15 mouse cellular contexts compared by ENCODE assay signal in the genomic region with DNA sequence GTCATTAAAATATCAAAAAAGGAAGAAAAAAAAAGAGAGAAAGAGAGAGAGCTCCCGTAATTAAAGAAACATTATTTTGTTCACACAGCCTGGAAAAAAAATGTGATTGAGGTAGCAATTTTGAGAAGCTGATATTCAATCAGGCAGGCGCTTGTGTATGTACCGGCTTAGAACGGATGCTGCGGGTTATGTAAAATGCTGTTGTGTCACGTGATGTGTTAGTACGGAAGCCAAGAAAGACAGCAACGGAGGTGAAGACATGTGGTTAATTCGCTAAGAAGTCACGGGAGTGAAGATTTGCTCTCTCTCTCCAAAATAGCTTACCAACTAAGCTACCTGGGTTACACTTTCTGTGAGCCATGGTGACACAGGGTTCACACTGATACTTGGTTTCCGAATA. TPM values are rescaled to one million over a fixed set of nuclear protein-coding genes. Genes with fewer than 3 reads are reported as not detected.
DNase-seq lines count a peak whose midpoint lies in the region; ATAC-seq and TF ChIP-seq lines count a peak whose summit lies in the region.
"Had no signal": no experiment of that assay in that cellular context is flagged by ENCODE, and none has a peak within 500 bp of the region (broad histone marks: within the 10 kb centered on the region; RNA-seq: fewer than 3 reads in every experiment).

No protein-coding gene starts in this region.

- no peak overlapping the region for H3K9ac ChIP-seq in stomach, postnatal 0 days (ENCODE audit: low read length)
- H3K9ac ChIP-seq: heart, embryonic 12.5 days; limb, embryonic 15.5 days; lung, embryonic 14.5 days had no signal

- ATAC-seq in frontal cortex, adult (ENCODE audit: low TSS enrichment), result peak; percentile 83
- ATAC-seq in stomach, postnatal 0 days (ENCODE audit: low FRiP score, low TSS enrichment), result no peak

- 87% methylated on average over 11 of the region's 11 CpGs for WGBS in stomach, postnatal 0 days

- no peak for TF ChIP-seq EP300 in stomach, postnatal 0 days (optimal IDR thresholded peaks at IDR 0.05)

- TF ChIP-seq CTCF in stomach, postnatal 0 days (IDR thresholded peaks at IDR 0.05; ENCODE audit: low read depth), result no peak

- H3K4me1 ChIP-seq in stomach, postnatal 0 days (replicated peaks; ENCODE audit: control insufficient read depth, insufficient read depth), result no peaks in the 10 kb centered on the region

- H3K27ac ChIP-seq in stomach, postnatal 0 days (replicated peaks), result no peak overlapping the region
- H3K27ac ChIP-seq: limb, embryonic 15.5 days had no signal

- no peak overlapping the region for H3K4me2 ChIP-seq in stomach, postnatal 0 days (replicated peaks; ENCODE audit: low read depth)
- H3K4me2 ChIP-seq: heart, embryonic 12.5 days; limb, embryonic 15.5 days; lung, embryonic 14.5 days had no signal

- DNase-seq in frontal cortex, postnatal 25 days (ENCODE audit: low spot score in 2 of 2), result no peak
- peak; percentile 10 to 12 for DNase-seq in layer of hippocampus, adult 8-10 months (ENCODE audit: low spot score in 2 of 2)
- DNase-seq in layer of hippocampus, postnatal 10 days (ENCODE audit: low spot score in 2 of 2), result no peak
- DNase-seq in right cerebral cortex, postnatal 25 days, result peak; percentile 10
- DNase-seq in right cerebral cortex, postnatal 4 days, result no peak
- no peak for DNase-seq in kidney, postnatal 10 days
- DNase-seq in stomach, postnatal 0 days (ENCODE audit: low spot score), result no peak
- DNase-seq: B cell, adult 2 months; cerebellum, adult 2 months; gastrocnemius, postnatal 25 days; lung, embryonic 14.5 days had no signal

- no peaks in the 10 kb centered on the region for H3K9me3 ChIP-seq in stomach, postnatal 0 days (ENCODE audit: control insufficient read depth, low read length)
- H3K9me3 ChIP-seq: heart, embryonic 12.5 days; limb, embryonic 15.5 days had no signal

- no peaks in the 10 kb centered on the region for H3K36me3 ChIP-seq in stomach, postnatal 0 days (ENCODE audit: control insufficient read depth, insufficient read depth, low read length)
- H3K36me3 ChIP-seq: heart, embryonic 12.5 days; limb, embryonic 15.5 days had no signal

- H3K4me3 ChIP-seq in stomach, postnatal 0 days (ENCODE audit: low read depth, low read length), result no peak overlapping the region
- H3K4me3 ChIP-seq: heart, embryonic 12.5 days; limb, embryonic 15.5 days had no signal

- no peaks in the 10 kb centered on the region for H3K27me3 ChIP-seq in stomach, postnatal 0 days (ENCODE audit: control insufficient read depth, insufficient read depth, low read length)
- H3K27me3 ChIP-seq: heart, embryonic 12.5 days; limb, embryonic 15.5 days had no signal

RNA-seq across cellular contexts. Expression of a gene that starts 45.5 kb away (rescaled TPM):
- 10 to 100 TPM; 25.3 to 27.5 (median 26.4) TPM for total RNA-seq in layer of hippocampus, adult 8-10 months (2022)
- total RNA-seq in layer of hippocampus, postnatal 10 days (2021), result 10 to 100 TPM; 16.0 to 18.2 TPM
- 17.9 and 18.3 TPM in 2 replicates for polyA plus RNA-seq in stomach, postnatal 0 days (2015; fragmentation: Nextera tagmentation; extraction: Ambion mirVana)
- total RNA-seq: MEL had no signal

Comparison
In these comparisons a context has a peak if more than half of its experiments do, and no peak if none do; other contexts are left out.
1. DNase-seq: peak in layer of hippocampus, adult 8-10 months (2 of 2) and right cerebral cortex, postnatal 25 days (single experiment); none in frontal cortex, postnatal 25 days (0 of 2), layer of hippocampus, postnatal 10 days (0 of 2), right cerebral cortex, postnatal 4 days (single experiment), kidney, postnatal 10 days (single experiment) and stomach, postnatal 0 days (single experiment).